Mouse (Mus musculus): ENCODE data around the gene Ankle2. TPM values are rescaled to one million over a fixed set of nuclear protein-coding genes. Genes with fewer than 3 reads are reported as not detected.

Ankle2 gene
- polyA plus RNA-seq, 1 experiment from 2014 or later: 29.2 TPM

DNA sequence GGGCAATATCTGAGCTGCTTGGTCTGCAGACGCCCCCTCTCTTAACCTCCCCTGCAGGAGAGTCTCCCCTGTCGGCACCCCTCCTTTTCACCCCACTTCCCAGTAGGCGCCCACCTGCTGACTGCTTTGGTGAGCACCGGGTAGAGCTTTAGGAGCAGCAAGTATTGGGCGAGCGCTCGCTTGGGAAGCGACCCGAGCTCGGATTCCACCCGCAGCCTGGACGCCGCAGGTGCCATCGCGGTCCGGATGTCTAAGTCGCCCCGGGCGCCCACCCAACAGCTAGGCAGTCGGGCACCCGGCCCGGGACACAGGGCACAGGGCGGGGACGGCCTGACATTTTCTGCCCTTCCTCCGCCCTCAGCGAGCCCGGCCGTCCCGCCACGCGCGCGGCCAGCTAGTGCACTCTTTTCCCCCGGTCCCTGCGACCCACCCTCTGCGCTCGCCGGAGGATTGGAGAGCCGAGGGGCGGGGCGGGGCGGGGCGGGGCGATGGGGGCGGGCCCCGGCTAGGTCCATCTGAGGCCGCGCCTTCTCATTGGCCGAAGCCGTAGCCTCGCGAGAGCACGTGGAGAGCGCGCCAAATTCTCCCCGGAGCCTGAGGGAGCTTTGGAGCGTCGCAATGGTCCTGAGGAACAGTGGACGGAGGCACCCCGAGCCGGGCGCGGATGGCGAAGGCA is 55.1 kb downstream of the Ankle2 start, which contains the start of the genes Pxmp2 and Pole:
Gene Pxmp2, minus strand, starts transcription at position 417 of the 676 bp plus-strand sequence.
Gene Pole, plus strand, starts transcription at position 537 of the 676 bp plus-strand sequence.
- Histone ChIP-seq H3K36me3 (peaks cover 11% of the 10 kb centered on the region), H3K4me1 (peaks cover 15% of the 10 kb centered on the region), H3K9ac (peak within 1 kb of the TSS; percentile 76), H3K27ac (0 out of 2 replicates have a peak within 1 kb of the TSS, but pooled peaks have one; percentile 42), H3K4me3 (peak within 1 kb of the TSS; percentile 76), H3K9me3 (no peaks in the 10 kb centered on the region), H3K4me2 (peak within 1 kb of the TSS; percentile 93), H3K27me3 (0 out of 2 replicates have a peak, but pooled peaks cover 5% of the 10 kb centered on the region)
- WGBS: under 1% methylated on average over 55 of the region's 64 CpGs
- peak; percentile 98 for ATAC-seq (ENCODE audit: borderline replicate concordance, extremely low read depth, low FRiP score, low TSS enrichment)

DNA sequence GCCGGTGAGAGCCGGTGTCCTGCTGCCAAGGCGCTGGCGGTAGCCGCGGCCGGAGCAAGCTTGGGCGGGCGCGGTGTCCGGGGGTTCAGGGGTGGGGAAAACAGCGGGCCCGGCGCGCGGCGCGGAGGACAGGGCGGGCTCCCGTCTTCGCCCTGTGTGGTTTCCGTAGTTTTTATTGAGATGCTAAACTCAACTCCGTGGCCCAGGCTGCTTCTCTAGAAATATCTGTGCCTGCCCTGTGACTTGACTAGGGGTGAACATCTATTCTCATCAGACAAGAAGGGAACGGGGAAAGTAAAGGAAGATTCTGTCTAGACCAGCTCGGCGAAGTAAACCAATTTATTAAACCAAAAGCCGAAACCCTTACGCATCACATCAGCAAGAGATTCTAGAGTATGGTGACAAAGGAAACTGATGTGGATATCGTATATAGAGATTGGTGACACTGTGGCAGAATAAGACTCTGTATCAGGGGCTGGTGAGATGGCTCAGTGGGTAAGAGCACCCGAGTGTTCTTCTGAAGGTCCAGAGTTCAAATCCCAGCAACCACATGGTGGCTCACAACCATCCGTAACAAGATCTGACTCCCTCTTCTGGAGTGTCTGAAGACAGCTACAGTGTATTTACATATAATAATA is 55.8 kb downstream of the Ankle2 start:
- H3K27me3 ChIP-seq: 0 out of 2 replicates have a peak, but pooled peaks cover 5% of the 10 kb centered on the region
- peak overlapping the region; percentile 76 for H3K9ac ChIP-seq
- no peaks in the 10 kb centered on the region for H3K9me3 ChIP-seq
- WGBS: 2% methylated on average over 26 of the region's 31 CpGs
- peaks cover 15% of the 10 kb centered on the region for H3K4me1 ChIP-seq
- H3K27ac ChIP-seq: 0 out of 2 replicates have a peak overlapping the region, but pooled peaks have one; percentile 26
- H3K4me3 ChIP-seq: peak overlapping the region; percentile 76
- peak; percentile 80 for ATAC-seq (ENCODE audit: borderline replicate concordance, extremely low read depth, low FRiP score, low TSS enrichment)
- H3K36me3 ChIP-seq: peaks cover 18% of the 10 kb centered on the region
- peak overlapping the region; percentile 93 for H3K4me2 ChIP-seq

DNA sequence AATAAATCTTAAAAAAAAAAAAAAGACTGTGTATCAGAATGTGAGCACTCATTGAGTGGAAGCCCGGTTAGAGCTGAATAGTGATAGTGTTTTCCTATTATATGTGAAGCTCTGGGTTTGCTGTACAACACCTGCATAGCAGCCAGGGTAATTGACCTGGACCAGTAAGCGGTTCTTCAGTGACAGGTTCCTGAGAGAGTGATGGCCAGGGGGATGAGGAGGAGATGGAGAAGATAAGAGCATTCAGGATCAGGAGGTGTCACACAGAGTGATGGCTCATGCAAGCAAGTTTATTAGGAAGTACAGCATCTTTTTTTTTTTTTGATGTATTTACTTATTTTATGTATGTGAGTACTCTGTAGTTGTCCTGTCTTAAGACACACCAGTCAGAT is 56.3 kb downstream of the Ankle2 start:
- H3K36me3 ChIP-seq: peaks cover 23% of the 10 kb centered on the region
- peak overlapping the region; percentile 93 for H3K4me2 ChIP-seq
- H3K4me3 ChIP-seq: peak overlapping the region; percentile 76
- H3K4me1 ChIP-seq: peaks cover 15% of the 10 kb centered on the region
- no peak overlapping the region for H3K27ac ChIP-seq
- no peaks in the 10 kb centered on the region for H3K9me3 ChIP-seq
- H3K9ac ChIP-seq: peak overlapping the region; percentile 76; the same call in 1 of the 2 replicates
- H3K27me3 ChIP-seq: 0 out of 2 replicates have a peak, but pooled peaks cover 5% of the 10 kb centered on the region
- WGBS: 58% methylated on average over 2 of the region's 2 CpGs
- no peak for ATAC-seq (ENCODE audit: borderline replicate concordance, extremely low read depth, low FRiP score, low TSS enrichment)

- no peak for ATAC-seq (ENCODE audit: borderline replicate concordance, extremely low read depth, low FRiP score, low TSS enrichment)
- no peaks in the 10 kb centered on the region for H3K9me3 ChIP-seq
- no peaks in the 10 kb centered on the region for H3K27me3 ChIP-seq
- H3K4me1 ChIP-seq: peaks cover 9% of the 10 kb centered on the region
- H3K27ac ChIP-seq: no peak overlapping the region
- H3K4me3 ChIP-seq: no peak overlapping the region
- no peak overlapping the region for H3K4me2 ChIP-seq
- H3K9ac ChIP-seq: no peak overlapping the region
- peaks cover 60% of the 10 kb centered on the region for H3K36me3 ChIP-seq
- 89% methylated on average over 1 of the region's 1 CpGs for WGBS
Measured at GRCm38 (mm10) chr5:110291649-110292048, 60.8 kb downstream of the Ankle2 start.

- WGBS: 65% methylated on average over 1 of the region's 1 CpGs
- Histone ChIP-seq H3K9ac (no peak overlapping the region), H3K27me3 (no peaks in the 10 kb centered on the region), H3K27ac (no peak overlapping the region), H3K4me3 (no peak overlapping the region), H3K36me3 (peaks cover 78% of the 10 kb centered on the region), H3K9me3 (no peaks in the 10 kb centered on the region), H3K4me1 (no peaks in the 10 kb centered on the region), H3K4me2 (no peak overlapping the region)
- ATAC-seq (ENCODE audit: borderline replicate concordance, extremely low read depth, low FRiP score, low TSS enrichment): no peak
Measured at GRCm38 (mm10) chr5:110296637-110297036, 65.8 kb downstream of the Ankle2 start.

DNA sequence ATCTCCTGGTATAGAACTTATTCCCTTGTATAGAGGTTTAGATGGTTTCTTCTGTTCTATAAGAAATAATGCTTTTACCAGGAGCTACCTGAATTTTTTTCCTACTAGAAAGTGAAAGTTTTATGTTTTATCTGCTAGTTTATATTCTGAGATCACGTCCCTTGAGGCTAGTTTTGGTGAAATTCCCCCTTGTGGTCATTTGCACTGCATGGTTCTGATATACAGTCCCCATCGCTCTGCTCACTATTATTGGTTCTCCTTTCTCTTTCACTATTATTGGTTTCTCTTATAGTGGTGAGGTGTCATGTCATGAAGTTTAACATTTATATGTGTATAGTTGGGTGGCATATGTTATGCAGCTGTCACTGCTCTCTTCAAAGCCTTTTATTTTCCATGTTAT is 69.8 kb downstream of the Ankle2 start:
- Histone ChIP-seq H3K4me1 (no peaks in the 10 kb centered on the region), H3K9ac (no peak overlapping the region), H3K27ac (no peak overlapping the region), H3K9me3 (no peaks in the 10 kb centered on the region), H3K36me3 (peaks cover 82% of the 10 kb centered on the region), H3K27me3 (no peaks in the 10 kb centered on the region), H3K4me2 (no peak overlapping the region), H3K4me3 (no peak overlapping the region)
- 86% methylated on average over 2 of the region's 2 CpGs for WGBS
- no peak for ATAC-seq (ENCODE audit: borderline replicate concordance, extremely low read depth, low FRiP score, low TSS enrichment)

Other genes starting within 250 kb of the Ankle2 start
- 18.3 and 21.7 TPM in 2 replicates for gene Zfp932, start 234.5 kb upstream of the Ankle2 start, polyA plus RNA-seq (2015; fragmentation: Nextera tagmentation; extraction: Ambion mirVana)
- 2.6 and 2.9 TPM in 2 replicates for gene Gm17655, start 158.5 kb upstream of the Ankle2 start, polyA plus RNA-seq (2015; fragmentation: Nextera tagmentation; extraction: Ambion mirVana)
- 2.3 and 2.5 TPM in 2 replicates for gene Gm35315, start 136.6 kb upstream of the Ankle2 start, polyA plus RNA-seq (2015; fragmentation: Nextera tagmentation; extraction: Ambion mirVana)
- 3.5 and 4.2 TPM in 2 replicates for gene Plcxd1, start 131.0 kb upstream of the Ankle2 start, polyA plus RNA-seq (2015; fragmentation: Nextera tagmentation; extraction: Ambion mirVana)
- gene Gtpbp6, start 122.8 kb upstream of the Ankle2 start, polyA plus RNA-seq (2015; fragmentation: Nextera tagmentation; extraction: Ambion mirVana): 37.5 and 37.6 TPM in 2 replicates
- 4.3 and 5.8 TPM in 2 replicates for gene Zfp605, start 120.9 kb upstream of the Ankle2 start, polyA plus RNA-seq (2015; fragmentation: Nextera tagmentation; extraction: Ambion mirVana)
- 39.5 and 41.7 TPM in 2 replicates for gene Chfr, start 95.2 kb upstream of the Ankle2 start, polyA plus RNA-seq (2015; fragmentation: Nextera tagmentation; extraction: Ambion mirVana)
- gene Golga3, start 54.3 kb upstream of the Ankle2 start, polyA plus RNA-seq (2015; fragmentation: Nextera tagmentation; extraction: Ambion mirVana): 18.0 and 22.0 TPM in 2 replicates
- gene Pgam5, start 38.9 kb downstream of the Ankle2 start, polyA plus RNA-seq (2015; fragmentation: Nextera tagmentation; extraction: Ambion mirVana): 57.5 and 57.9 TPM in 2 replicates
- gene Pxmp2, start 55.2 kb downstream of the Ankle2 start, polyA plus RNA-seq (2015; fragmentation: Nextera tagmentation; extraction: Ambion mirVana): 11.3 and 12.8 TPM in 2 replicates
- 35.2 and 36.0 TPM in 2 replicates for gene Pole, start 55.3 kb downstream of the Ankle2 start, polyA plus RNA-seq (2015; fragmentation: Nextera tagmentation; extraction: Ambion mirVana)
- gene P2rx2, start 112.2 kb downstream of the Ankle2 start, polyA plus RNA-seq (2015; fragmentation: Nextera tagmentation; extraction: Ambion mirVana): 13.9 and 15.1 TPM in 2 replicates
- 1.9 and 2.8 TPM in 2 replicates for gene Lrcol1, start 113.7 kb downstream of the Ankle2 start, polyA plus RNA-seq (2015; fragmentation: Nextera tagmentation; extraction: Ambion mirVana)
- gene Fbrsl1, start 217.5 kb downstream of the Ankle2 start, polyA plus RNA-seq (2015; fragmentation: Nextera tagmentation; extraction: Ambion mirVana): 10.6 and 12.7 TPM in 2 replicates

Measured in lung, embryonic 15.5 days (tissue).